Mouse (Mus musculus) lung, adult 2 months (tissue): ENCODE data around the gene Nav1.

Source experiments
- CTCF ChIP-seq: fragments of 200-500 bp; IDR thresholded peaks from 2 replicates; pipeline ENCODE4 v1.5.1; 2011; ENCODE audit warnings: mild to moderate bottlenecking, low read length, control low read depth; ENCODE audit not compliant: insufficient read depth
- POLR2A ChIP-seq: fragments of 200-500 bp; IDR thresholded peaks from 2 replicates; pipeline ENCODE4 v1.6.1; 2011; ENCODE audit warnings: low read depth, mild to moderate bottlenecking, control low read depth, low read length, borderline replicate concordance; ENCODE audit errors: extremely low read depth

GRCm38 (mm10) chr1:135557976-135558375 lies 49.1 kb downstream of the Nav1 start:
- TF ChIP-seq POLR2A (no peak), CTCF (no peak)
